ENCODE assay signal across 9 mouse cellular contexts in genomic region chr3:108195941-108196590, GRCm38 (mm10). TPM values are rescaled to one million over a fixed set of nuclear protein-coding genes. Genes with fewer than 3 reads are reported as not detected.
DNase-seq lines count a peak whose midpoint lies in the region; ATAC-seq lines count a peak whose summit lies in the region.
"Had no signal": no experiment of that assay in that cellular context is flagged by ENCODE, and none has a peak within 500 bp of the region (broad histone marks: within the 10 kb centered on the region; RNA-seq: fewer than 3 reads in every experiment).

No protein-coding gene starts in this region.

- H3K27ac ChIP-seq in forebrain, embryonic 15.5 days (replicated peaks) = peak overlapping the region; percentile 72
- no peak overlapping the region for H3K27ac ChIP-seq in limb, embryonic 13.5 days
- H3K27ac ChIP-seq: lung, embryonic 15.5 days had no signal

- no peak overlapping the region for H3K4me3 ChIP-seq in forebrain, embryonic 15.5 days
- H3K4me3 ChIP-seq in limb, embryonic 13.5 days = no peak overlapping the region
- H3K4me3 ChIP-seq: lung, embryonic 15.5 days had no signal

- H3K27me3 ChIP-seq in forebrain, embryonic 15.5 days = no peaks in the 10 kb centered on the region
- no peaks in the 10 kb centered on the region for H3K27me3 ChIP-seq in limb, embryonic 13.5 days
- H3K27me3 ChIP-seq: lung, embryonic 15.5 days had no signal

- H3K4me1 ChIP-seq in forebrain, embryonic 15.5 days = peaks cover 41% of the 10 kb centered on the region
- H3K4me1 ChIP-seq in limb, embryonic 13.5 days = peaks cover 37% of the 10 kb centered on the region

- no peak overlapping the region for H3K4me2 ChIP-seq in forebrain, embryonic 15.5 days (replicated peaks)
- no peak overlapping the region for H3K4me2 ChIP-seq in limb, embryonic 13.5 days (replicated peaks)

- 61% methylated on average over 7 of the region's 7 CpGs for WGBS in forebrain, embryonic 15.5 days
- WGBS in limb, embryonic 13.5 days = 65% methylated on average over 7 of the region's 7 CpGs

- H3K9me3 ChIP-seq in forebrain, embryonic 15.5 days = no peaks in the 10 kb centered on the region
- no peaks in the 10 kb centered on the region for H3K9me3 ChIP-seq in limb, embryonic 13.5 days
- H3K9me3 ChIP-seq: lung, embryonic 15.5 days had no signal

- no peak overlapping the region for H3K9ac ChIP-seq in forebrain, embryonic 15.5 days (replicated peaks)
- H3K9ac ChIP-seq in limb, embryonic 13.5 days = peak overlapping the region; percentile 35; the same call in 1 of the 2 replicates
- H3K9ac ChIP-seq: lung, embryonic 15.5 days had no signal

- peaks cover 10% of the 10 kb centered on the region; the same call in 1 of the 2 replicates for H3K36me3 ChIP-seq in forebrain, embryonic 15.5 days
- peaks cover 6% of the 10 kb centered on the region; the same call in 1 of the 2 replicates for H3K36me3 ChIP-seq in limb, embryonic 13.5 days
- H3K36me3 ChIP-seq: lung, embryonic 15.5 days had no signal

- DNase-seq in frontal cortex, postnatal 25 days (ENCODE audit: low spot score in 2 of 2) = no peak
- DNase-seq in NIH3T3 (ENCODE audit: low read depth) = peak; percentile 44
- DNase-seq in lung, postnatal 14 days = no peak
- DNase-seq in urinary bladder, postnatal 14 days (ENCODE audit: low spot score) = no peak
- DNase-seq in ovary, postnatal 14 days (ENCODE audit: low spot score) = no peak

- peak; percentile 13; the same call in 1 of the 2 replicates for ATAC-seq in frontal cortex, adult (ENCODE audit: low TSS enrichment)
- ATAC-seq in forebrain, embryonic 15.5 days (replicated peaks) = peak; percentile 21
- no peak for ATAC-seq in limb, embryonic 13.5 days (ENCODE audit: low FRiP score, low read depth)

RNA-seq across cellular contexts. Expression of gene Cyb561d1, which starts 4.9 kb away (rescaled TPM):
- 4.4 and 4.5 TPM in 2 replicates for polyA plus RNA-seq in forebrain, embryonic 15.5 days (2015; fragmentation: Nextera tagmentation; extraction: Ambion mirVana)
- 1.8 and 2.1 TPM in 2 replicates for polyA plus RNA-seq in limb, embryonic 13.5 days (2015; fragmentation: Nextera tagmentation; extraction: Ambion mirVana)

RNA-seq across cellular contexts. Expression of gene Amigo1, which starts 9.9 kb away (rescaled TPM):
- polyA plus RNA-seq in forebrain, embryonic 15.5 days (2015; fragmentation: Nextera tagmentation; extraction: Ambion mirVana) = 9.9 and 11.7 TPM in 2 replicates
- polyA plus RNA-seq in limb, embryonic 13.5 days (2015; fragmentation: Nextera tagmentation; extraction: Ambion mirVana) = 4.3 and 4.4 TPM in 2 replicates

RNA-seq across cellular contexts. Expression of gene Atxn7l2, which starts 14.7 kb away (rescaled TPM):
- polyA plus RNA-seq in forebrain, embryonic 15.5 days (2015; fragmentation: Nextera tagmentation; extraction: Ambion mirVana) = 32.5 and 33.6 TPM in 2 replicates
- 25.4 and 26.7 TPM in 2 replicates for polyA plus RNA-seq in limb, embryonic 13.5 days (2015; fragmentation: Nextera tagmentation; extraction: Ambion mirVana)

RNA-seq across cellular contexts. Expression of gene Sypl2, which starts 30.4 kb away (rescaled TPM):
- 2.3 and 2.7 TPM in 2 replicates for polyA plus RNA-seq in forebrain, embryonic 15.5 days (2015; fragmentation: Nextera tagmentation; extraction: Ambion mirVana)
- 1.4 and 1.7 TPM in 2 replicates for polyA plus RNA-seq in limb, embryonic 13.5 days (2015; fragmentation: Nextera tagmentation; extraction: Ambion mirVana)

RNA-seq across cellular contexts. Expression of gene Gpr61, which starts 41.4 kb away (rescaled TPM):
- 1.9 and 2.2 TPM in 2 replicates for polyA plus RNA-seq in forebrain, embryonic 15.5 days (2015; fragmentation: Nextera tagmentation; extraction: Ambion mirVana)
- 0.09 and 0.19 TPM in 2 replicates for polyA plus RNA-seq in limb, embryonic 13.5 days (2015; fragmentation: Nextera tagmentation; extraction: Ambion mirVana)
